Mouse (Mus musculus) left cerebral cortex, adult 18-20 months (tissue): ENCODE data around the gene Coro1b. TPM values are rescaled to one million over a fixed set of nuclear protein-coding genes. Genes with fewer than 3 reads are reported as not detected.

Experiments used
- DNase-seq, 2 experiments: peaks; one replicate each; pipeline ENCODE4 v3.0.0; 2021 to 2022; ENCODE audit warnings: low spot score in 2 of 2, mixed read lengths in 1 of 2
- total RNA-seq, 2 experiments: library from RNA; stranded (reverse); gene quantifications; 2 replicates each; pipeline ENCODE4 v1.2.3; 2021

Gene Coro1b
- total RNA-seq, 2 experiments from 2014 or later, result 77.9 to 81.3 TPM

- DNase-seq, result no peak
Measured at GRCm38 (mm10) chr19:4155223-4156072, 7.0 kb downstream of the Coro1b start.

- no peak for DNase-seq
Measured at GRCm38 (mm10) chr19:4156073-4156579, 7.7 kb downstream of the Coro1b start.

- no peak for DNase-seq
Measured at GRCm38 (mm10) chr19:4156771-4157170, 8.4 kb downstream of the Coro1b start.

- DNase-seq, result no peak
Measured at GRCm38 (mm10) chr19:4159049-4159448, 10.6 kb downstream of the Coro1b start.

GRCm38 (mm10) chr19:4162646-4163542 lies 14.5 kb downstream of the Coro1b start, which contains the start of gene Rps6kb2:
TSS of gene Rps6kb2 (minus strand) at chr19:4163354.
- peak; percentile 98 to 99 for DNase-seq

- no peak for DNase-seq
Measured at GRCm38 (mm10) chr19:4163543-4163887, 15.1 kb downstream of the Coro1b start.

- DNase-seq, result no peak
Measured at GRCm38 (mm10) chr19:4164100-4164499, 15.7 kb downstream of the Coro1b start.

- DNase-seq, result no peak
Measured at GRCm38 (mm10) chr19:4164721-4165120, 16.3 kb downstream of the Coro1b start.

GRCm38 (mm10) chr19:4166678-4167476 lies 18.5 kb downstream of the Coro1b start:
- DNase-seq, result no peak

- peak; percentile 100 for DNase-seq
Measured at GRCm38 (mm10) chr19:4169378-4169784, 21.0 kb downstream of the Coro1b start.

GRCm38 (mm10) chr19:4169810-4170209 lies 21.4 kb downstream of the Coro1b start:
- DNase-seq, result no peak

GRCm38 (mm10) chr19:4170723-4171392 lies 22.4 kb downstream of the Coro1b start:
- no peak for DNase-seq

GRCm38 (mm10) chr19:4171393-4172290 lies 23.2 kb downstream of the Coro1b start:
- DNase-seq, result no peak

- no peak for DNase-seq
Measured at GRCm38 (mm10) chr19:4172925-4173324, 24.5 kb downstream of the Coro1b start.

- peak in 1 of 2 experiments; percentile 34 for DNase-seq
Measured at GRCm38 (mm10) chr19:4175368-4175947, 27.0 kb downstream of the Coro1b start, which contains the start of gene Carns1. TSS of gene Carns1 (minus strand) at chr19:4175479.

- DNase-seq, result no peak
Measured at GRCm38 (mm10) chr19:4180411-4180810, 32.0 kb downstream of the Coro1b start.

GRCm38 (mm10) chr19:4181892-4182291 lies 33.5 kb downstream of the Coro1b start:
- DNase-seq, result peak; percentile 72 to 74

GRCm38 (mm10) chr19:4183689-4184088 lies 35.3 kb downstream of the Coro1b start:
- no peak for DNase-seq
